Mouse (Mus musculus): ENCODE results near the gene Olfr934. TPM values are rescaled to one million over a fixed set of nuclear protein-coding genes. Genes with fewer than 3 reads are reported as not detected.

Gene Olfr934
- total RNA-seq (2021): not detected in 2 replicates
- long read RNA-seq: 0 reads

DNA sequence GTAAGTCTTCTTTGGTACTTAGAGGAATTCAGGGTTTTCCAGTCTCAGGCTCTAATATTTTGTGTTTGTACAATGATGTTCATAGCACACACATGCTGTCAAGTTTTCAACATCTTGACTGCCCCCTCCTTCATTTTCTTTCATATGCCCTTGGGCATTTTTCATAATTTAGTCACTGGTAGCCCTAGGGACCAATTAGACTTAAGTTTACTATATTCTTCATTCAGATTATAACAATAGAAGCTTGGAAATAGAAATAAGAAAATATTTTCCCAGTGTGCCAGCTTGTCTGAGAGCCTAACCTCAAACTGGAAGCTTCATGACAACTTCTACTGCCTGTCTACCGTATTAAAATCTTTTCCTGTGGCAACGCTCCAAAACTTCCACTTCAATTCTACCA is at the start of gene Olfr934:
Gene Olfr934, minus strand, starts transcription at position 101 of the 400 bp plus-strand sequence.
- DNase-seq: no peak

DNA sequence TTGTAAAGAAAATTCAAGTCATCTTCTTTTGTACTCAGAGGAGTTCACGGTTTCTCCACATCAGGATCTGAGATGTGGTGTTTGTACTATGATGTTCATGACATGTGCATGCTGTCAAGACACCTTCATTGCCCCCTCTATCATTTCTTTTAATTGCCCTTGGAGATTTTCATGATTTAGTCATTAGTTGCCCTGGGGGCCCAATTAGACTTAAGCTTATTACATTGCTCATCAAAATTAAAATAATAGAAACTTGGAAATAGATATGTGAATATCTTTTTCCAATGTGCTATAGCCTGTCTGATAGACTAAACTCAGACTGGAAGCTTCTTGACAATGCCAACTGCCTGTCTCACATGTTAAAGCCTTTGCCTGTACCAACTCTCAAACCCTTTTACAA is 35.2 kb upstream of the Olfr934 start, which contains the start of gene Olfr146:
Gene Olfr146, minus strand, starts transcription at position 101 of the 400 bp plus-strand sequence.
- no peak for DNase-seq

DNA sequence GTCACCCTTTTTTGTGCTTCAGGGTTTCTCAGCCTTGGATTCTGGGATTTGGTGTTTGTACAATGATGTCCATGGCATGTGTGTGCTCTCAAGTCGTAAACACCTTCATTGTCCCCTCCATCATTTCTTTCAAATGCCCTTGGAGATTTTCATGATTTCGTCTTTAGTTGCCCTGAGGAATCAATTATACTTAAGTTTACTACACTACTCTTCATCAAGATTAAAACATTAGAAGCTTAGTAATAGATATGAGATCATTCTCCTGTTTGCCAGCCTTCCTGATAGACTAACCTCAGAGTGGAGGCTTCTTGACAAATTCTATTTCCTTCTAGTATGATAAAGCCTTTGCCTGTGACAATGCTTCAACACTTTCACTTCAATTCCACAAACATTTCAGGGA is 11.5 kb upstream of the Olfr934 start, which contains the start of gene Olfr935:
Gene Olfr935, minus strand, starts transcription at position 101 of the 400 bp plus-strand sequence.
- DNase-seq: no peak

DNA sequence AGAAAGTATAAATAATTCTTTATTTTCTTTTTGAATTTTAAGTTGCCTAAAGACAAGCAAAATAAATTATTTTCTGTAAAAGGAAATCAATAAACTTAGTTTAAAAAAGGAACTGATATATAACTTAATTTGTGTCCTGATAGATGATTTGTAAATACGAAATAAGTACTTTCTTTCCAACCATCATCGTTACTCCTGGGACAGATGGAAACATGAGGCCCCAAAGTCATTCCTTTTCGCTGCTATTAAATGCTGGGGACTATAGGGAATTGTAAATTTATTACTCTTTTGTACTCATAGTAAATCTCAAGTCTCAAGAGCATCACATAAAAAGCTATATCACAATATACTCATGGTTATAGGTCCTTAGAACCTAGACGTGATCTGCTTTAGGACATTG is 16.1 kb downstream of the Olfr934 start, which contains the start of gene Olfr933:
Gene Olfr933, plus strand, starts transcription at position 301 of the 400 bp plus-strand sequence.
- no peak for DNase-seq

DNA sequence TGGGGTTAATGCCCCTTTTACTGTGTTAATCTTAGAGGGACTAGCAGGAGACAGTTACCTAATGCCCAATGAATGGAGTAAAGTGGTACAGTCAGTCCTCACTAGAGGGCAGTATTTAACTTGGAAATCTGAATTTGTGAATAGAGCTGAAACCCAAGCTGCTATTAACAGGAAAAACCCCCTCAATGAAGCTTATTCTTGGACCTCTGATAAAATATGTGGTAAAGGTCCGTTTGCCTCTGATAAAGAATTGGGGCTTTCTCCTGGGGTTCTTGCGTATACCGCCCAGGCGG is 34.0 kb downstream of the Olfr934 start:
- DNase-seq: no peak

DNA sequence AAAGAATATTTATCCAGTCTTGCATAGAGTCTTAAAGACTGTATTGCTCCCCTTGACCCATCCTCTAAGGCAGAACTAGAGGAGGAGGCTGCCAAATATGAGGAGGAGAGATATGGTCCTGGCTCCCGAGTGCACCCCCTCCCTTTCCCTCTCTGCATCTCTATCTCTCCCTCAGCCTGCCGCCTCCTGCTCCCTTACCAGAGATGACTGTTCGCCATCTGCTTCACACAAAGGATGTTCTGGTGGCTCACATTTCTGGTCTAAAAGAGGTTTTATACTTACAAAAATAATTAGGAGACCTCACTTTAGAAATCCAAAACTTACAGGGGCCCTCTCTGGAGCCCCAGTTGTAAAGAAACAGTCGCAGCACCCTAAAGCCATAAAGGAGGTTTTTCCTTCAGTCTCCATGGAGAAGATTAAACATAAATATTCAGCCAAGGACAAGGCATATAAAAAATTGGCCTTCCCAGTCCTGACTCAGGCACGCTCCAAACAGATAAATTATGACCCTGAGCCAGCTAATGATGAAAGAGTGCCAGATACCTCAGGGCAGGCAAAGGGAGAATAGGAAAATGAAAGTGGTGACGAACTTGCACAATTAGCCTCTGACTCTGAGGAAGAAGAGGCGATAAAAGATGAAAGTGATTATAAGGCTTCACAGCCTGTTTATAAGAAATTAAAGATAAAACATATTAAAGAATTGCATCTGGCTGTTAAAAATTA is 34.6 kb downstream of the Olfr934 start:
- DNase-seq: no peak

Other genes with a start within 250 kb of the Olfr934 start
- gene Olfr920, start 236.0 kb downstream of the Olfr934 start, total RNA-seq (2021): 0.14 and 0.46 TPM in 2 replicates
- not detected in 2 replicates for gene Olfr921, start 215.2 kb downstream of the Olfr934 start, total RNA-seq (2021)
- gene Olfr922, start 173.7 kb downstream of the Olfr934 start, total RNA-seq (2021): not detected in 2 replicates
- gene Olfr923, start 161.8 kb downstream of the Olfr934 start, total RNA-seq (2021): not detected in 2 replicates
- not detected in 2 replicates for gene Olfr924, start 143.9 kb downstream of the Olfr934 start, total RNA-seq (2021)
- not detected in 2 replicates for gene Olfr26, start 133.3 kb downstream of the Olfr934 start, total RNA-seq (2021)
- gene Olfr926, start 111.2 kb downstream of the Olfr934 start, total RNA-seq (2021): not detected in 2 replicates
- not detected in 2 replicates for gene Olfr930, start 58.5 kb downstream of the Olfr934 start, total RNA-seq (2021)
- gene Olfr933, start 16.0 kb downstream of the Olfr934 start, total RNA-seq (2021): not detected in 2 replicates
- not detected in 2 replicates for gene Olfr935, start 11.4 kb upstream of the Olfr934 start, total RNA-seq (2021)
- not detected in 2 replicates for gene Olfr146, start 35.1 kb upstream of the Olfr934 start, total RNA-seq (2021)
- gene Olfr937, start 76.6 kb upstream of the Olfr934 start, total RNA-seq (2021): not detected in 2 replicates
- gene Olfr938, start 90.6 kb upstream of the Olfr934 start, total RNA-seq (2021): not detected in 2 replicates
- not detected in 2 replicates for gene Olfr27, start 139.8 kb upstream of the Olfr934 start, total RNA-seq (2021)
- gene Olfr943, start 178.0 kb upstream of the Olfr934 start, total RNA-seq (2021): not detected in 2 replicates
- not detected in 2 replicates for gene Olfr944, start 213.6 kb upstream of the Olfr934 start, total RNA-seq (2021)

All from adrenal gland, postnatal 25 days (tissue).